Mouse (Mus musculus): ENCODE measurements around the gene Qk. TPM values are rescaled to one million over a fixed set of nuclear protein-coding genes. Genes with fewer than 3 reads are reported as not detected.

The Qk gene
- polyA plus RNA-seq, 1 experiment, result 326 TPM

DNA sequence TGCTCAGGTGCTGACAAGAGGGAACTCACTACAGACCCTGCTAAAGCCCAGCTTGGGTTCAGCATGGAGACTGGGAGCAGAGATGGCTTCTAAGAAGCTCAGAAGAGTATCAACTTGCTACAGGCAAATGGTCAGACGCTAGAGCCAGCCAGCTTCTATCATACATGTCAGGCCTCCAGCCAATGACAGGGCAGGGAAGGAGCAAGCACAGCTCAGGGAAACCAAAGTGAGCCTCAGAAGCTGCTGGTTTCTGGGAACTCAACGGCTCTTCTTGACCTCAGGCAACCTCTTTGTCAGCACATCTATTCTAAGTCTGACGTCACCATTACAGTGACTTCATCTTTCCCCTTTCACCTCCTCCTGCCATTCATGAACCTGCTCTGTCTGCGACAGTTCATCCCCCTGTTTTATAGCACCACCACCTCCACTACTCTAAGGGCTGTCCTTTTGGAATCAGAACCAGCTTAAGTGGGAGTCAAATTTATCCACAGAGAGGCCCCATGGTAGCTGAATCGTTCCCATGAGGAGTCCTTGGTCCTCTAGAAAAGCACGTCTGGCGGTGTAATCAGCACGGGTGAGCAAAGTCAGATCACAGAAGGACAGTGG is 166.7 kb downstream of the Qk start:
- no peak overlapping the region for H3K27ac ChIP-seq (replicated peaks; ENCODE audit: low read depth, low read length)
- H3K4me1 ChIP-seq (ENCODE audit: control insufficient read depth, insufficient read depth, insufficient read length, low read length), result peaks cover 12% of the 10 kb centered on the region
- no peak overlapping the region for H3K4me3 ChIP-seq (ENCODE audit: insufficient read depth, low read depth, low read length)

Data from brown adipose tissue, adult 24 weeks (tissue).